Mouse (Mus musculus) left cerebral cortex, adult 2 months (tissue): ENCODE results near the gene Hectd4. TPM values are rescaled to one million over a fixed set of nuclear protein-coding genes. Genes with fewer than 3 reads are reported as not detected.
"Not testable (repeated sequence)": the region's sequence is repeated elsewhere in the genome, so short reads cannot be mapped to it uniquely, and the experiment has no call there.

ENCODE experiments used
- DNase-seq, 2 experiments: peaks; one replicate each; pipeline ENCODE4 v3.0.0; 2021 to 2022; ENCODE audit warnings: low spot score in 2 of 2, mixed read lengths in 1 of 2; ENCODE audit errors: extremely low spot score in 1 of 2
- H3K27ac ChIP-seq: fragments of 200-600 bp; 2 replicates; pipeline ENCODE4 v1.8.1; 2022
- H3K4me3 ChIP-seq: fragments of 200-600 bp; 2 replicates; pipeline ENCODE4 v1.8.1; 2022
- CTCF ChIP-seq: fragments of 200-600 bp; IDR thresholded peaks from 2 replicates; pipeline ENCODE4 v1.8.1; 2022; ENCODE audit warnings: antibody characterized with exemption, mild to moderate bottlenecking, moderate library complexity
- intact Hi-C: fragments of 180-260 bp; cut with DNase I; formaldehyde crosslinking; loops from one replicate; pipeline ENCODE4 v1.15.1; 2025
- total RNA-seq, 2 experiments: library from RNA; stranded (reverse); gene quantifications; 2 replicates each; pipeline ENCODE4 v1.2.3; 2021

Gene Hectd4
- total RNA-seq, 2 experiments from 2014 or later, result 186 to 205 TPM

DNA sequence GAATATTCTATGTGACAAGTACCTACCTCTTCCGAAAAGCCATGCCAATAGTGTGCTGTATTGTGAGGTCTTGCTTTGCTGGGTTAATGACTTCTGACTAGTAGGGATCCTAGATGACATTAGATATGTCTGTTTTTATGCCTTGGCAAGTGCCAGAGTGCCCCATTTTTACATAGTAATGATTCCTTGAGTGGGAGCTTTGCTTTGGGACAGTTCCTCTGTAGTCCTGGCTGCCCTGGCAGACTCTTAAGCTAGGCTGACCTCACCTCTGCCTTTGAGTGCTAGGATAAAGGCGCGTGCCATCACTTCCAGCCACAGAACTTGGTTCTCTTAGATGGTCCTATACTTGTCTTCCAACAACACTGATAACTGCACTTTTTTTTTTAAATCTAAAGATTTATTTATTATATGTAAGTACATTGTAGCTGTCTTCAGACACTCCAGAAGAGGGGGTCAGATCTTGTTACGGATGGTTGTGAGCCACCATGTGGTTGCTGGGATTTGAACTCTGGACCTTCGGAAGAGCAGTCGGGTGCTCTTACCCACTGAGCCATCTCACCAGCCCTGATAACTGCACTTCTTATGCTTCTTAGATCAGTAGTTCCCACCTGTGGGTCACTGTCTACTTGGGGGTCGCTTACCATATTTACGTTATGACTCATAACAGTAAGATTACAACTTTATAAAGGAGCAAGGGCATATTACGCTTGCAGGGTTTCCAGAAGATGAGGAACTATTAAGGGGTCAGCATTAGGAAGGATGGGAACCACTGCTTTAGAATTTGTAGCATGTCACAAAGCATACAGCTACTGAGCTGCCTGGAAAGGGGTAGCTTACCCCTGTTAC, 10.0 kb upstream of the Hectd4 start:
- TF ChIP-seq CTCF, result no peak
- Histone ChIP-seq H3K27ac (no peak overlapping the region), H3K4me3 (no peak overlapping the region)
- intact Hi-C loops, result no loop called here
- DNase-seq, result no peak

GRCm38 (mm10) chr5:121210601-121210924, 9.5 kb upstream of the Hectd4 start:
- no peak for TF ChIP-seq CTCF
- intact Hi-C loops, result no loop called here
- H3K27ac ChIP-seq, result no peak overlapping the region
- H3K4me3 ChIP-seq, result no peak overlapping the region
- DNase-seq, result no peak

DNA sequence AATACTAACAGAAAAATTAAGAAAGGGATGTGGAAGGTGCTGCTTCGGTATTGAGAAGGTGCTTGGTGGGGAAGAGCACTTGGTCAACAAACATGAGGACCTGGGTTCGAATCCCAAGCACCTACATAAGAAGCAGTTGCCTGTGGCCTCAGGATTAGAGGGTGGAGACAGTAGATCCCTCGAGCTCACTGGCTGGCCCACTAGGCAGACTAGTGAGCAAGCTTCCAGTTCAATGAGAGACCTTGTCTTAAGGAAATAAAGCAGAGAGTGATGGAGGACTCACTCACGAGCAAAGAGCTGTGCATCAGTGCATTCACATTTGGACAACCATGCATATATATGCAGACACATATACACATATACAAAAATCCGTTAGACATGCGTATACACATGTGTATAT, 7.9 kb upstream of the Hectd4 start:
- intact Hi-C loops, result loop anchor here (2.0 kb wide), 1 partner anchor 55 kb away; no protein-coding TSS in a partner anchor

DNA sequence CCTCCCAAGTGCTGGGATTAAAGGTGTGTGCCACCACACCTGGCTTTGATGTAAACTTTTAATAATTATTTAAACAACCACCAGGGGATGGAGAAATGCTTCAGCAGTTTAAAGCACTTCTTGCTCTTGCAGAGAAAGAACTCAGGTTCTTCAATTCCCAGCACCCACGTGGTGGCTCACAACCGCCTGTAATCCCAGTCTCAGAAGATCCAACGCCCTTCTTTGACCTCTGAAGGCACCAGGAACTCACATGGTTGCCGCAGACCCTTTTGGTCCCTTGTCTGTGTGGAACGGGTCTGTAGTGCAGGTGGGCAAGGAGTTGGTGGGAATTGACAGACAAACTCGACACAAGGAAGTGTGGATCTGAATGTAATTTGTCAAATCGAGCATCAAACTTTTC, 5.3 kb upstream of the Hectd4 start:
- DNase-seq, result no peak
- no peak overlapping the region for H3K27ac ChIP-seq
- intact Hi-C loops, result loop anchor here (5.0 kb wide), 2 partner anchors 68 to 163 kb away; no protein-coding TSS in a partner anchor
- no peak overlapping the region for H3K4me3 ChIP-seq
- no peak; the same call in 1 of the 2 replicates for TF ChIP-seq CTCF

More for the DNA sequence above, 7.9 kb upstream of the Hectd4 start:
- TF ChIP-seq CTCF, result no peak
- Histone ChIP-seq H3K4me3 (no peak overlapping the region), H3K27ac (no peak overlapping the region)
- DNase-seq, result no peak

DNA sequence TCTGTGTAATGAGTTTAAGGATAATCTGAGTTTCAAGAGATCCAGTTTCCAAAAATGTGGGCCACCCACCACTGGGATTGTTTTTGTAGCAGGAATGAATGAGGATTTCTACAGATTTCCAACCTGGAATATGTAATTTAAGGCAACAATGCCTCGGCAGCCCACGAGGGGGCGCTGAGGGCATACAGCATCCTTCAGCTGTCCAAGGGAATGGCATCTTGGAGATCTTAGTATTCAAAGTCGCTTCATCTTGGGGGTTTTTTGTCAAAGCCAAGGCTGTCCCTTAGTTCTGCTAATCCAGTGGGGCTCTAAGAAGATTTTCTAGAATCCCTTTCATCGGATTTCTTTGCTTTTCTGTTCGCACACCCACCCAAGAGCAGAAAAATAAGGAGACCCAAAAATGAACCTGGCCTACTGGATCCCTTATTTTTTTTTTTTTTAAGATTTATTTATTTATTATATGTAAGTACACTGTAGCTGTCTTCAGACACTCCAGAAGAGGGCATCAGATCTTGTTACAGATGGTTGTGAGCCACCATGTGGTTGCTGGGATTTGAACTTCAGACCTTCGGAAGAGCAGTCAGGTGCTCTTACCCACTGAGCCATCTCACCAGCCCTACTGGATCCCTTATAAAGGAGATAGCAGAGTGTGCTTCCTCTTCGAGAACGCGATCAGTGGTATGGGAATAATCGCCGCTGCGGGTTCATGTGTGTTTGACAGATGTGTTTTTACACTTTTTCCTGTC, 4.5 kb upstream of the Hectd4 start:
- no peak overlapping the region for H3K27ac ChIP-seq
- intact Hi-C loops, result loop anchor here (5.0 kb wide), 2 partner anchors 67 to 162 kb away; no protein-coding TSS in a partner anchor
- peak; percentile 97 for TF ChIP-seq CTCF
- H3K4me3 ChIP-seq, result no peak overlapping the region
- peak; percentile 68 to 75 for DNase-seq

DNA sequence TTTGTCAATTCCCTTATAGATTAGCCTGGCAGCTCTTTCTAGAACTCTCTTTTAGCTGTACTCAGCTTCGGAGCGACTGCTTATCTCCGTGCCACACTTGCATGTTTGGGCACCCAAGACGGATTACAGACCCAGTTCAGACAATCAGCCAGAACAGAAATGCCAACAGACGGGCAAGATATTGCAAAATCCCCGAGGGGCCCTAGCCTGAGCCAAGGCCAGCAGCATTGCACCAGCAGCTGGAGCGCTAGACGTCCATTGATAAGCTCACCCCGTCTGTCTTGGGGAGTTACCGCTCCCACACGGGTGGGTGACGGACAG, 3.9 kb upstream of the Hectd4 start:
- DNase-seq, result no peak
- no peak overlapping the region for H3K4me3 ChIP-seq
- no peak for TF ChIP-seq CTCF
- no peak overlapping the region for H3K27ac ChIP-seq
- intact Hi-C loops, result loop anchor here (5.0 kb wide), 2 partner anchors 66 to 161 kb away; no protein-coding TSS in a partner anchor

- DNase-seq, H3K4me3 ChIP-seq, H3K27ac ChIP-seq: not testable (repeated sequence)
- intact Hi-C loops, result loop anchor here (5.0 kb wide), 2 partner anchors 66 to 161 kb away; no protein-coding TSS in a partner anchor
These were observed 3.3 kb upstream of the Hectd4 start for GRCm38 (mm10) chr5:121216584-121217312.

DNA sequence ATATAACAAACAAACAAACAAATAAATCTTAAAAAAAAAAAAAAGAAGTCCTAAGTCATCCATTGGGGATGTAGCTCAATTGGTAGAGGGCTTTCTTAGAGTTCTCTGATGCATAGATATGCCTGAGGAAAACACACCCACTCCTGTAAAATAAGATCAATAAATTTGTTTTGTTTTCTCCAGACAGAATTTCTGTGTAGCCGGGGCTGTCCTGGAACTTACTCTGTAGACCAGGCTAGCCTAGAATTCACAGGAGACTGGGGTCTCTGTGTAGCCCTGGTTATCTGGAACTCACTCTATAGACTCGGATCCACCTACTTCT, 2.7 kb upstream of the Hectd4 start:
- Histone ChIP-seq H3K4me3 (no peak overlapping the region), H3K27ac (no peak overlapping the region)
- intact Hi-C loops, result loop anchor here (5.0 kb wide), 2 partner anchors 65 to 160 kb away; no protein-coding TSS in a partner anchor
- TF ChIP-seq CTCF, result no peak
- no peak for DNase-seq

- TF ChIP-seq CTCF, result no peak
- H3K27ac ChIP-seq, result no peak overlapping the region
- intact Hi-C loops, result loop anchor here (5.0 kb wide), 2 partner anchors 63 to 158 kb away; no protein-coding TSS in a partner anchor
- no peak for DNase-seq
- no peak overlapping the region for H3K4me3 ChIP-seq
These were observed 829 bp upstream of the Hectd4 start for GRCm38 (mm10) chr5:121219190-121219589.

GRCm38 (mm10) chr5:121220732-121221301, 798 bp downstream of the Hectd4 start:
- DNase-seq, result peak; percentile 35 to 38
- peak overlapping the region; percentile 91 for H3K27ac ChIP-seq
- TF ChIP-seq CTCF, result no peak
- intact Hi-C loops, result loop anchor here (5.0 kb wide), 1 partner anchor 166 kb away; the partner anchor contains the start of gene Trafd1
- H3K4me3 ChIP-seq, result peak overlapping the region; percentile 93

DNA sequence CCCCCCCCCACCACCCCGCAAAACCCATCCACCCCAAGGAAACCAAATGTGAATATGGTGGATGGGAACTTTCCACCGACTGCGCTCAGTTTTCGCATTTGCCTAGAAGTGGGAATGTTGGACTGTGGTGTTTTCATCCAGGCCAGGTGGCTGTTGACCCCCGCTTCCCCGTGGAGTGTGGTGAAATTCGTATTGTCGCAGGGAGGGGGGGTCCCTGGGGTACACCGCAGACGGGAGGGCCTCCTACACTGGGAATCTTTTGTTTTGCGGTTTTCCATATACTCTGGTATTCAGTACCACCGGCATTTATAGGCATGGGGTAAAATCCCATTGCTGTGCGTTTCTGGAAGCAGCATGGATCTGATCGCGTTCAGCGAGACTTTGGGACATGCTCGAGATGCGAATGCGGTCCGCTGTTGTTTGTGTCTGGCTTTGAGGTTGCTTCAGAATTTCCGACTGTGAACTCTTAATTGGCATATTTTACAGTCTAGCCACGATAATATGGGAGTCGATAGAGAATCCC, 1.4 kb downstream of the Hectd4 start:
- intact Hi-C loops, result loop anchor here (5.0 kb wide), 1 partner anchor 166 kb away; the partner anchor contains the start of gene Trafd1
- TF ChIP-seq CTCF, result no peak
- Histone ChIP-seq H3K4me3 (peak overlapping the region; percentile 93), H3K27ac (peak overlapping the region; percentile 20; the same call in 1 of the 2 replicates)
- no peak for DNase-seq

- intact Hi-C loops, result loop anchor here (5.0 kb wide), 1 partner anchor 163 kb away; the partner anchor contains the start of gene Trafd1
- H3K27ac ChIP-seq, DNase-seq, H3K4me3 ChIP-seq: not testable (repeated sequence)
These were observed 4.0 kb downstream of the Hectd4 start for GRCm38 (mm10) chr5:121224020-121224419.
